Mouse (Mus musculus) limb, embryonic 15.5 days (tissue): Measurements from ENCODE around the gene Rab1b. TPM values are rescaled to one million over a fixed set of nuclear protein-coding genes. Genes with fewer than 3 reads are reported as not detected.

Source experiments
- ATAC-seq: fragments of 200-750 bp; cut with Nextera tagmentation; 2 replicates; pipeline ENCODE4 v1.8.0; 2017; ENCODE audit warnings: low read depth, moderate TSS enrichment; ENCODE audit not compliant: insufficient number of reproducible peaks, low FRiP score, low TSS enrichment
- H3K27ac ChIP-seq: fragments of 300-500 bp; sonication (generic); 2 replicates; pipeline ENCODE4 v1.5.1; 2015; ENCODE audit warnings: moderate library complexity, mild to moderate bottlenecking, inconsistent platforms
- H3K27me3 ChIP-seq: fragments of 300-500 bp; sonication (generic); 2 replicates; pipeline ENCODE4 v1.6.1; 2015; ENCODE audit warnings: inconsistent platforms
- H3K36me3 ChIP-seq: fragments of 300-500 bp; sonication (generic); 2 replicates; pipeline ENCODE4 v1.6.1; 2015; ENCODE audit warnings: inconsistent platforms
- H3K4me1 ChIP-seq: fragments of 300-500 bp; sonication (generic); 2 replicates; pipeline ENCODE4 v1.6.1; 2015; ENCODE audit warnings: inconsistent platforms
- H3K4me2 ChIP-seq: fragments of 300-500 bp; sonication (generic); 2 replicates; pipeline ENCODE4 v1.6.1; 2015; ENCODE audit warnings: mild to moderate bottlenecking, inconsistent platforms
- H3K4me3 ChIP-seq: fragments of 300-500 bp; sonication (generic); 2 replicates; pipeline ENCODE4 v1.5.1; 2015; ENCODE audit warnings: mild to moderate bottlenecking, inconsistent platforms
- H3K9ac ChIP-seq: fragments of 300-500 bp; sonication (generic); 2 replicates; pipeline ENCODE4 v1.6.1; 2015; ENCODE audit warnings: inconsistent platforms
- H3K9me3 ChIP-seq: fragments of 300-500 bp; sonication (generic); 2 replicates; pipeline ENCODE4 v1.6.1; 2016; ENCODE audit warnings: inconsistent platforms
- WGBS: fragments of 180-500 bp; shearing (Covaris S2); methylation state at CpG from one replicate; pipeline ENCODE4 v1.1.7; 2015; 5-methylcytosine and 5-hydroxymethylcytosine counted together
- polyA plus RNA-seq: library from polyadenylated mRNA; unstranded; fragments of >200 nt; fragmentation: Nextera tagmentation; extraction: Ambion mirVana; gene quantifications from 2 replicates; pipeline ENCODE4 v1.2.1, GENCODE M21; 2015

Rab1b gene
- polyA plus RNA-seq, 1 experiment from 2014 or later = 239 TPM

GRCm38 (mm10) chr19:5052853-5053252 is 54.0 kb downstream of the Rab1b start:
- Histone ChIP-seq H3K4me3 (no peak overlapping the region), H3K36me3 (peaks cover 22% of the 10 kb centered on the region), H3K9me3 (no peaks in the 10 kb centered on the region), H3K4me1 (peaks cover 44% of the 10 kb centered on the region), H3K4me2 (no peak overlapping the region), H3K27me3 (peaks cover 44% of the 10 kb centered on the region), H3K9ac (no peak overlapping the region), H3K27ac (no peak overlapping the region)
- WGBS = 64% methylated on average over 17 of the region's 17 CpGs
- no peak for ATAC-seq

- H3K4me3 ChIP-seq = no peak overlapping the region
- peaks cover 44% of the 10 kb centered on the region for H3K27me3 ChIP-seq
- H3K4me1 ChIP-seq = peaks cover 43% of the 10 kb centered on the region
- no peak overlapping the region for H3K4me2 ChIP-seq
- H3K9me3 ChIP-seq = no peaks in the 10 kb centered on the region
- ATAC-seq = no peak
- WGBS = 30% methylated on average over 25 of the region's 25 CpGs
- H3K9ac ChIP-seq = 0 out of 2 replicates have a peak overlapping the region, but pooled peaks have one; percentile 10
- peaks cover 28% of the 10 kb centered on the region for H3K36me3 ChIP-seq
- no peak overlapping the region for H3K27ac ChIP-seq
Observed at GRCm38 (mm10) chr19:5052166-5052822, 54.6 kb downstream of the Rab1b start.

- Histone ChIP-seq H3K9me3 (no peaks in the 10 kb centered on the region), H3K4me1 (peaks cover 40% of the 10 kb centered on the region), H3K4me3 (peak overlapping the region; percentile 27; the same call in 1 of the 2 replicates), H3K4me2 (peak overlapping the region; percentile 32), H3K27ac (no peak overlapping the region), H3K36me3 (peaks cover 36% of the 10 kb centered on the region), H3K27me3 (peaks cover 44% of the 10 kb centered on the region), H3K9ac (0 out of 2 replicates have a peak overlapping the region, but pooled peaks have one; percentile 20)
- no peak for ATAC-seq
- WGBS = 37% methylated on average over 3 of the region's 3 CpGs
Observed at GRCm38 (mm10) chr19:5051515-5051914, 55.4 kb downstream of the Rab1b start.

- ATAC-seq = no peak
- peaks cover 41% of the 10 kb centered on the region for H3K36me3 ChIP-seq
- no peaks in the 10 kb centered on the region for H3K9me3 ChIP-seq
- 0 out of 2 replicates have a peak overlapping the region, but pooled peaks have one; percentile 27 for H3K27ac ChIP-seq
- 0 out of 2 replicates have a peak overlapping the region, but pooled peaks have one; percentile 20 for H3K9ac ChIP-seq
- WGBS = 9% methylated on average over 17 of the region's 17 CpGs
- peaks cover 35% of the 10 kb centered on the region for H3K4me1 ChIP-seq
- peak overlapping the region; percentile 32 for H3K4me2 ChIP-seq
- H3K4me3 ChIP-seq = peak overlapping the region; percentile 27
- peaks cover 44% of the 10 kb centered on the region for H3K27me3 ChIP-seq
Observed at GRCm38 (mm10) chr19:5051031-5051430, 55.8 kb downstream of the Rab1b start.

- H3K27me3 ChIP-seq = peaks cover 44% of the 10 kb centered on the region
- ATAC-seq = no peak
- 14% methylated on average over 13 of the region's 14 CpGs for WGBS
Observed at GRCm38 (mm10) chr19:5050047-5050905, 56.6 kb downstream of the Rab1b start, which contains the start of gene Rin1. Gene Rin1 (plus strand): TSS chr19:5050481.

GRCm38 (mm10) chr19:5049325-5049724 is 57.5 kb downstream of the Rab1b start:
- no peak for ATAC-seq
- H3K4me2 ChIP-seq = no peak overlapping the region

More at GRCm38 (mm10) chr19:5050047-5050905, 56.6 kb downstream of the Rab1b start, which contains the start of gene Rin1:
- H3K4me1 ChIP-seq = peaks cover 35% of the 10 kb centered on the region
- peaks cover 48% of the 10 kb centered on the region for H3K36me3 ChIP-seq
- H3K9ac ChIP-seq = 0 out of 2 replicates have a peak within 1 kb of the TSS, but pooled peaks have one; percentile 20
- H3K4me2 ChIP-seq = peak within 1 kb of the TSS; percentile 32
- H3K9me3 ChIP-seq = no peaks in the 10 kb centered on the region
- H3K27ac ChIP-seq = peak within 1 kb of the TSS; percentile 27; the same call in 1 of the 2 replicates
- peak within 1 kb of the TSS; percentile 27 for H3K4me3 ChIP-seq

More at GRCm38 (mm10) chr19:5049325-5049724, 57.5 kb downstream of the Rab1b start:
- WGBS = 78% methylated on average over 6 of the region's 6 CpGs
- H3K27me3 ChIP-seq = peaks cover 44% of the 10 kb centered on the region
- peaks cover 48% of the 10 kb centered on the region for H3K36me3 ChIP-seq
- H3K27ac ChIP-seq = no peak overlapping the region
- no peaks in the 10 kb centered on the region for H3K9me3 ChIP-seq
- no peak overlapping the region for H3K9ac ChIP-seq
- H3K4me3 ChIP-seq = no peak overlapping the region
- H3K4me1 ChIP-seq = peaks cover 35% of the 10 kb centered on the region

Other genes with a start within 250 kb of the Rab1b start
- gene Actn3, start 229.2 kb downstream of the Rab1b start, polyA plus RNA-seq = 9.5 and 14.1 TPM in 2 replicates
- 9.9 and 11.4 TPM in 2 replicates for gene Zdhhc24, start 228.4 kb downstream of the Rab1b start, polyA plus RNA-seq
- 3.0 and 3.3 TPM in 2 replicates for gene Bbs1, start 200.4 kb downstream of the Rab1b start, polyA plus RNA-seq
- 127 and 135 TPM in 2 replicates for gene Dpp3, start 178.8 kb downstream of the Rab1b start, polyA plus RNA-seq
- 2.6 and 4.0 TPM in 2 replicates for gene Peli3, start 163.9 kb downstream of the Rab1b start, polyA plus RNA-seq
- gene Mrpl11, start 144.9 kb downstream of the Rab1b start, polyA plus RNA-seq = 80.5 and 83.4 TPM in 2 replicates
- gene Npas4, start 116.8 kb downstream of the Rab1b start, polyA plus RNA-seq = not detected in 2 replicates
- gene Slc29a2, start 83.2 kb downstream of the Rab1b start, polyA plus RNA-seq = 4.4 and 5.2 TPM in 2 replicates
- 45.1 and 47.9 TPM in 2 replicates for gene B4gat1, start 68.2 kb downstream of the Rab1b start, polyA plus RNA-seq
- gene AC124502.3, start 68.2 kb downstream of the Rab1b start, polyA plus RNA-seq = 2.5 and 3.0 TPM in 2 replicates
- 41.6 and 42.4 TPM in 2 replicates for gene Brms1, start 65.7 kb downstream of the Rab1b start, polyA plus RNA-seq
- gene Rin1, start 56.6 kb downstream of the Rab1b start, polyA plus RNA-seq = 2.6 and 3.2 TPM in 2 replicates
- gene Cd248, start 39.0 kb downstream of the Rab1b start, polyA plus RNA-seq = 95.9 and 117 TPM in 2 replicates
- gene Tmem151a, start 21.5 kb downstream of the Rab1b start, polyA plus RNA-seq = 1.0 and 2.2 TPM in 2 replicates
- gene Yif1a, start 18.5 kb downstream of the Rab1b start, polyA plus RNA-seq = 126 and 140 TPM in 2 replicates
- 17.6 and 26.3 TPM in 2 replicates for gene Cnih2, start 8.6 kb downstream of the Rab1b start, polyA plus RNA-seq
- 13.0 and 16.9 TPM in 2 replicates for gene Klc2, start 11.5 kb upstream of the Rab1b start, polyA plus RNA-seq
- 19.9 and 23.7 TPM in 2 replicates for gene Pacs1, start 166.0 kb upstream of the Rab1b start, polyA plus RNA-seq
- 291 and 302 TPM in 2 replicates for gene Sf3b2, start 188.4 kb upstream of the Rab1b start, polyA plus RNA-seq
- 4.7 and 5.5 TPM in 2 replicates for gene Gal3st3, start 191.3 kb upstream of the Rab1b start, polyA plus RNA-seq
- not detected in 2 replicates for gene Catsper1, start 228.7 kb upstream of the Rab1b start, polyA plus RNA-seq
- 40.0 and 50.9 TPM in 2 replicates for gene Cst6, start 242.5 kb upstream of the Rab1b start, polyA plus RNA-seq